Mouse (Mus musculus): ENCODE data around the gene Slc25a23.

DNA sequence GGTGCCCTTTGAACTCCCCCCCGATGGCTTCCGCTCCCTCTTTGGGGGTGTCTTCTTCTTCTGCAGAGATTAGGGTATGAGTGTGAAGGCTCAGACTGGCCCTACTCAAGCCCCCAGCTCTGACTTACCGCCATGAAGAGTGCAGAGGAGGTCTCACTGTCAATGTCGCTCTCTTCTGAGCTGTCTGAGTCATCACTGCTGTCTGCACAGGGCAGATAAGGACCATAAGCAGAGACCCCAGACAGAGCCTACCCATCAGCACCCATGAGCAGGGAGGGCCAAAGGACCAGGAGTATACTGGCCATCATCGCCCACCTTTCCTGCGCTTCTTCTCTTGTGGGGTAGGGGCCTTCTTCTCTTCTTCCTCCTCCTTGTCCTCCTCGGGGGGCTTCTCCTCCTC, 55.7 kb downstream of the Slc25a23 start:
- no peak for TF ChIP-seq CTCF (IDR thresholded peaks at IDR 0.05; ENCODE audit: borderline replicate concordance, insufficient read depth, low read length)
- no peak for TF ChIP-seq POLR2A (IDR thresholded peaks at IDR 0.05; ENCODE audit: low read depth, low read length)
